Mouse (Mus musculus) ES-Bruce4 (cell line): ENCODE measurements around the gene Ptgdr2. TPM values are rescaled to one million over a fixed set of nuclear protein-coding genes. Genes with fewer than 3 reads are reported as not detected.

Experiments used
- H3K27ac ChIP-seq: 2 replicates; pipeline ENCODE4 v1.5.1; 2012; ENCODE audit warnings: low read length, inconsistent platforms; ENCODE audit not compliant: insufficient read depth
- H3K27me3 ChIP-seq: 2 replicates; pipeline ENCODE4 v1.6.1; 2012; ENCODE audit warnings: mild to moderate bottlenecking, low read length, inconsistent platforms; ENCODE audit not compliant: control insufficient read depth, poor library complexity, insufficient read depth, severe bottlenecking
- H3K36me3 ChIP-seq: 2 replicates; pipeline ENCODE4 v1.6.1; 2012; ENCODE audit warnings: inconsistent platforms, mild to moderate bottlenecking, low read length, moderate library complexity; ENCODE audit not compliant: control insufficient read depth, poor library complexity, insufficient read depth, severe bottlenecking
- H3K4me1 ChIP-seq: one replicate; pipeline ENCODE4 v1.8.1; 2011; ENCODE audit warnings: low read length; ENCODE audit not compliant: control insufficient read depth, insufficient read depth
- H3K4me3 ChIP-seq: 2 replicates; pipeline ENCODE4 v1.5.1; 2011; ENCODE audit warnings: low read depth, mild to moderate bottlenecking, low read length
- H3K9ac ChIP-seq: 2 replicates; pipeline ENCODE4 v1.6.1; 2012; ENCODE audit warnings: low read depth, mild to moderate bottlenecking, inconsistent platforms; ENCODE audit not compliant: poor library complexity, severe bottlenecking
- H3K9me3 ChIP-seq: replicated peaks from 2 replicates; pipeline ENCODE4 v1.6.1; 2012; ENCODE audit warnings: mild to moderate bottlenecking, low read length, inconsistent platforms; ENCODE audit not compliant: control insufficient read depth, poor library complexity, insufficient read depth, severe bottlenecking
- CTCF ChIP-seq: IDR thresholded peaks from one replicate; pipeline ENCODE4 v1.8.1; 2011; ENCODE audit warnings: low read depth, low read length
- EP300 ChIP-seq: IDR thresholded peaks from 2 replicates; pipeline ENCODE4 v1.6.1; 2011; ENCODE audit warnings: low read depth, low read length; ENCODE audit not compliant: insufficient read depth
- POLR2A ChIP-seq: IDR thresholded peaks from one replicate; pipeline ENCODE4 v1.8.1; 2011; ENCODE audit warnings: low read length; ENCODE audit not compliant: insufficient read depth
- polyA plus RNA-seq: library from polyadenylated mRNA; stranded (reverse); fragments of >200 nt; gene quantifications from 2 replicates; pipeline ENCODE4 v1.2.4, GENCODE M21; 2011; ENCODE audit warnings: low read depth; ENCODE audit not compliant: missing spikeins, insufficient read depth, insufficient read length

Gene Ptgdr2
- polyA plus RNA-seq, 1 experiment: not detected

- H3K27ac ChIP-seq: peak overlapping the region; percentile 78
- H3K27me3 ChIP-seq: no peaks in the 10 kb centered on the region
- no peaks in the 10 kb centered on the region for H3K36me3 ChIP-seq
- TF ChIP-seq CTCF (no peak), EP300 (no peak), POLR2A (no peak)
- H3K4me3 ChIP-seq: no peak overlapping the region
- peaks cover 5% of the 10 kb centered on the region for H3K9me3 ChIP-seq
- H3K9ac ChIP-seq: no peak overlapping the region
- H3K4me1 ChIP-seq: peaks cover 4% of the 10 kb centered on the region
Observed at GRCm38 (mm10) chr19:10973187-10973586, 36.2 kb downstream of the Ptgdr2 start.

GRCm38 (mm10) chr19:10974238-10974865 is 37.4 kb downstream of the Ptgdr2 start, which contains the start of gene Ms4a10:
Gene Ms4a10 (minus strand): TSS chr19:10974670.
- TF ChIP-seq POLR2A: no peak
- no peak for TF ChIP-seq EP300
- TF ChIP-seq CTCF: no peak
- H3K4me3 ChIP-seq: no peak within 1 kb of the TSS
- no peaks in the 10 kb centered on the region for H3K36me3 ChIP-seq
- no peaks in the 10 kb centered on the region for H3K27me3 ChIP-seq
- H3K27ac ChIP-seq: 0 out of 2 replicates have a peak within 1 kb of the TSS, but pooled peaks have one; percentile 78
- peaks cover 4% of the 10 kb centered on the region for H3K4me1 ChIP-seq
- peaks cover 5% of the 10 kb centered on the region for H3K9me3 ChIP-seq
- H3K9ac ChIP-seq: no peak within 1 kb of the TSS

GRCm38 (mm10) chr19:10975187-10975586 is 38.2 kb downstream of the Ptgdr2 start:
- H3K9ac ChIP-seq: no peak overlapping the region
- no peaks in the 10 kb centered on the region for H3K27me3 ChIP-seq
- H3K27ac ChIP-seq: no peak overlapping the region
- no peak for TF ChIP-seq CTCF
- TF ChIP-seq EP300: no peak
- no peak for TF ChIP-seq POLR2A
- H3K4me3 ChIP-seq: no peak overlapping the region
- no peaks in the 10 kb centered on the region for H3K36me3 ChIP-seq
- peaks cover 5% of the 10 kb centered on the region for H3K9me3 ChIP-seq
- H3K4me1 ChIP-seq: peaks cover 4% of the 10 kb centered on the region

- H3K4me1 ChIP-seq: peaks cover 4% of the 10 kb centered on the region
- no peaks in the 10 kb centered on the region for H3K27me3 ChIP-seq
- no peaks in the 10 kb centered on the region for H3K36me3 ChIP-seq
- no peak overlapping the region for H3K4me3 ChIP-seq
- peaks cover 5% of the 10 kb centered on the region for H3K9me3 ChIP-seq
- H3K9ac ChIP-seq: no peak overlapping the region
- peak; percentile 34 for TF ChIP-seq CTCF
- TF ChIP-seq EP300: no peak
- no peak overlapping the region for H3K27ac ChIP-seq
Observed at GRCm38 (mm10) chr19:10976318-10976717, 39.4 kb downstream of the Ptgdr2 start.

GRCm38 (mm10) chr19:10979184-10980168 is 42.5 kb downstream of the Ptgdr2 start:
- H3K4me3 ChIP-seq: no peak overlapping the region
- H3K9ac ChIP-seq: no peak overlapping the region
- no peaks in the 10 kb centered on the region for H3K36me3 ChIP-seq
- no peaks in the 10 kb centered on the region for H3K9me3 ChIP-seq
- no peaks in the 10 kb centered on the region for H3K4me1 ChIP-seq
- no peak overlapping the region for H3K27ac ChIP-seq
- no peaks in the 10 kb centered on the region for H3K27me3 ChIP-seq
- TF ChIP-seq CTCF: peak; percentile 66
- TF ChIP-seq EP300: no peak

- Histone ChIP-seq H3K27ac (no peak overlapping the region), H3K27me3 (no peaks in the 10 kb centered on the region), H3K36me3 (no peaks in the 10 kb centered on the region), H3K9ac (no peak overlapping the region), H3K4me1 (no peaks in the 10 kb centered on the region), H3K9me3 (no peaks in the 10 kb centered on the region), H3K4me3 (no peak overlapping the region)
- no peak for TF ChIP-seq POLR2A
- TF ChIP-seq CTCF: no peak
- TF ChIP-seq EP300: no peak
Observed at GRCm38 (mm10) chr19:10980210-10980609, 43.2 kb downstream of the Ptgdr2 start.
